Mouse (Mus musculus) forebrain, embryonic 16.5 days (tissue): ENCODE data around the gene Slu7. TPM values are rescaled to one million over a fixed set of nuclear protein-coding genes. Genes with fewer than 3 reads are reported as not detected.

Source experiments
- ATAC-seq: fragments of 200-750 bp; cut with Nextera tagmentation; 2 replicates; pipeline ENCODE4 v1.8.0; 2017; ENCODE audit warnings: mild to moderate bottlenecking, moderate library complexity
- H3K27ac ChIP-seq: fragments of 300-500 bp; sonication (generic); 2 replicates; pipeline ENCODE4 v1.5.1; 2014; ENCODE audit warnings: low read length, control low read depth
- H3K27me3 ChIP-seq: fragments of 300-500 bp; sonication (generic); replicated peaks from 2 replicates; pipeline ENCODE4 v1.6.1; 2014; ENCODE audit warnings: low read length; ENCODE audit not compliant: control insufficient read depth, insufficient read depth
- H3K36me3 ChIP-seq: fragments of 300-500 bp; sonication (generic); 2 replicates; pipeline ENCODE4 v1.6.1; 2014; ENCODE audit not compliant: control insufficient read depth, insufficient read depth
- H3K4me1 ChIP-seq: fragments of 300-500 bp; sonication (generic); replicated peaks from 2 replicates; pipeline ENCODE4 v1.6.1; 2014; ENCODE audit warnings: low read length; ENCODE audit not compliant: control insufficient read depth, insufficient read depth
- H3K4me2 ChIP-seq: fragments of 300-500 bp; sonication (generic); 2 replicates; pipeline ENCODE4 v1.6.1; 2014; ENCODE audit warnings: mild to moderate bottlenecking, low read length, control low read depth
- H3K4me3 ChIP-seq: fragments of 300-500 bp; sonication (generic); replicated peaks from 2 replicates; pipeline ENCODE4 v1.5.1; 2014; ENCODE audit warnings: mild to moderate bottlenecking, low read length, control low read depth
- H3K9ac ChIP-seq: fragments of 300-500 bp; sonication (generic); replicated peaks from 2 replicates; pipeline ENCODE4 v1.6.1; 2014; ENCODE audit warnings: low read depth, low read length, control low read depth
- H3K9me3 ChIP-seq: fragments of 300-500 bp; sonication (generic); 2 replicates; pipeline ENCODE4 v1.6.1; 2016; ENCODE audit warnings: low read length; ENCODE audit not compliant: control insufficient read depth
- WGBS: fragments of 180-500 bp; shearing (Covaris S2); extraction: QIAGEN DNeasy Blood & Tissue Kit; methylation state at CpG from one replicate; pipeline ENCODE4 v1.1.7; 2014; 5-methylcytosine and 5-hydroxymethylcytosine counted together
- polyA plus RNA-seq: library from polyadenylated mRNA; unstranded; fragments of >200 nt; fragmentation: Nextera tagmentation; extraction: Ambion mirVana; gene quantifications from 2 replicates; pipeline ENCODE4 v1.2.1, GENCODE M21; 2015

The Slu7 gene
- polyA plus RNA-seq, 1 experiment from 2014 or later, result 76.9 TPM

- Histone ChIP-seq H3K9me3 (no peaks in the 10 kb centered on the region), H3K36me3 (no peaks in the 10 kb centered on the region), H3K27me3 (no peaks in the 10 kb centered on the region), H3K4me2 (no peak overlapping the region), H3K27ac (no peak overlapping the region), H3K4me3 (no peak overlapping the region), H3K4me1 (no peaks in the 10 kb centered on the region), H3K9ac (no peak overlapping the region)
- 21% methylated on average over 14 of the region's 14 CpGs for WGBS
- ATAC-seq, result peak; percentile 76
Measured at GRCm38 (mm10) chr11:43412771-43413451, 20.6 kb upstream of the Slu7 start.

GRCm38 (mm10) chr11:43417201-43417600 is 16.3 kb upstream of the Slu7 start:
- ATAC-seq, result no peak
- H3K4me2 ChIP-seq, result no peak overlapping the region
- WGBS, result 54% methylated on average over 7 of the region's 7 CpGs
- H3K4me3 ChIP-seq, result no peak overlapping the region
- no peaks in the 10 kb centered on the region for H3K36me3 ChIP-seq
- no peaks in the 10 kb centered on the region for H3K27me3 ChIP-seq
- H3K27ac ChIP-seq, result no peak overlapping the region
- H3K9ac ChIP-seq, result no peak overlapping the region
- no peaks in the 10 kb centered on the region for H3K4me1 ChIP-seq
- H3K9me3 ChIP-seq, result no peaks in the 10 kb centered on the region

- Histone ChIP-seq H3K36me3 (no peaks in the 10 kb centered on the region), H3K4me3 (no peak overlapping the region), H3K27ac (no peak overlapping the region), H3K4me2 (no peak overlapping the region), H3K27me3 (no peaks in the 10 kb centered on the region), H3K9me3 (no peaks in the 10 kb centered on the region), H3K4me1 (peaks cover 4% of the 10 kb centered on the region; the same call in 1 of the 2 replicates), H3K9ac (no peak overlapping the region)
- 82% methylated on average over 5 of the region's 5 CpGs for WGBS
- no peak for ATAC-seq
Measured at GRCm38 (mm10) chr11:43424386-43424785, 9.2 kb upstream of the Slu7 start.

- WGBS, result 95% methylated on average over 9 of the region's 9 CpGs
- 0 out of 2 replicates have a peak, but pooled peaks have one; percentile 7 for ATAC-seq
- Histone ChIP-seq H3K4me2 (no peak overlapping the region), H3K9ac (no peak overlapping the region), H3K27ac (no peak overlapping the region), H3K27me3 (no peaks in the 10 kb centered on the region), H3K4me3 (no peak overlapping the region), H3K36me3 (no peaks in the 10 kb centered on the region), H3K9me3 (no peaks in the 10 kb centered on the region), H3K4me1 (peaks cover 4% of the 10 kb centered on the region; the same call in 1 of the 2 replicates)
Measured at GRCm38 (mm10) chr11:43425166-43425709, 8.3 kb upstream of the Slu7 start.

GRCm38 (mm10) chr11:43425824-43426413 is 7.6 kb upstream of the Slu7 start, which contains the start of gene Pttg1:
Pttg1 (minus strand) TSS chr11:43426251.
- Histone ChIP-seq H3K36me3 (no peaks in the 10 kb centered on the region), H3K4me2 (peak within 1 kb of the TSS; percentile 50), H3K9me3 (no peaks in the 10 kb centered on the region), H3K9ac (peak within 1 kb of the TSS; percentile 51), H3K4me3 (peak within 1 kb of the TSS; percentile 53), H3K4me1 (peaks cover 4% of the 10 kb centered on the region; the same call in 1 of the 2 replicates), H3K27ac (no peak within 1 kb of the TSS), H3K27me3 (no peaks in the 10 kb centered on the region)
- 4% methylated on average over 27 of the region's 27 CpGs for WGBS
- peak; percentile 99 for ATAC-seq

GRCm38 (mm10) chr11:43426414-43426884 is 7.1 kb upstream of the Slu7 start:
- H3K27me3 ChIP-seq, result no peaks in the 10 kb centered on the region
- peak overlapping the region; percentile 53 for H3K4me3 ChIP-seq
- no peak overlapping the region for H3K27ac ChIP-seq
- H3K9ac ChIP-seq, result no peak overlapping the region
- H3K9me3 ChIP-seq, result no peaks in the 10 kb centered on the region
- 17% methylated on average over 7 of the region's 7 CpGs for WGBS
- peak; percentile 43; the same call in 1 of the 2 replicates for ATAC-seq
- H3K36me3 ChIP-seq, result no peaks in the 10 kb centered on the region
- H3K4me1 ChIP-seq, result peaks cover 4% of the 10 kb centered on the region; the same call in 1 of the 2 replicates
- H3K4me2 ChIP-seq, result peak overlapping the region; percentile 50

GRCm38 (mm10) chr11:43434024-43434407 is 472 bp downstream of the Slu7 start:
- Histone ChIP-seq H3K9ac (peak overlapping the region; percentile 82), H3K9me3 (no peaks in the 10 kb centered on the region), H3K27ac (no peak overlapping the region), H3K4me1 (peaks cover 12% of the 10 kb centered on the region), H3K4me3 (peak overlapping the region; percentile 72), H3K4me2 (peak overlapping the region; percentile 80), H3K36me3 (peaks cover 12% of the 10 kb centered on the region), H3K27me3 (no peaks in the 10 kb centered on the region)
- ATAC-seq, result peak; percentile 46
- 5% methylated on average over 9 of the region's 9 CpGs for WGBS

- ATAC-seq, result no peak
- H3K4me2 ChIP-seq, result no peak overlapping the region
- H3K36me3 ChIP-seq, result peaks cover 74% of the 10 kb centered on the region
- H3K9me3 ChIP-seq, result no peaks in the 10 kb centered on the region
- H3K4me3 ChIP-seq, result no peak overlapping the region
- no peaks in the 10 kb centered on the region for H3K27me3 ChIP-seq
- H3K27ac ChIP-seq, result no peak overlapping the region
- H3K4me1 ChIP-seq, result no peaks in the 10 kb centered on the region
- H3K9ac ChIP-seq, result no peak overlapping the region
- WGBS, result 96% methylated on average over 10 of the region's 10 CpGs
Measured at GRCm38 (mm10) chr11:43441121-43441520, 7.6 kb downstream of the Slu7 start.

GRCm38 (mm10) chr11:43443183-43443582 is 9.6 kb downstream of the Slu7 start:
- no peaks in the 10 kb centered on the region for H3K27me3 ChIP-seq
- peaks cover 77% of the 10 kb centered on the region for H3K36me3 ChIP-seq
- H3K9ac ChIP-seq, result no peak overlapping the region
- H3K4me2 ChIP-seq, result no peak overlapping the region
- H3K27ac ChIP-seq, result no peak overlapping the region
- WGBS, result 96% methylated on average over 13 of the region's 13 CpGs
- H3K9me3 ChIP-seq, result no peaks in the 10 kb centered on the region
- no peak overlapping the region for H3K4me3 ChIP-seq
- no peak for ATAC-seq
- H3K4me1 ChIP-seq, result no peaks in the 10 kb centered on the region
